Mouse (Mus musculus): ENCODE data around the gene Tcf15.

Gene Tcf15

DNA sequence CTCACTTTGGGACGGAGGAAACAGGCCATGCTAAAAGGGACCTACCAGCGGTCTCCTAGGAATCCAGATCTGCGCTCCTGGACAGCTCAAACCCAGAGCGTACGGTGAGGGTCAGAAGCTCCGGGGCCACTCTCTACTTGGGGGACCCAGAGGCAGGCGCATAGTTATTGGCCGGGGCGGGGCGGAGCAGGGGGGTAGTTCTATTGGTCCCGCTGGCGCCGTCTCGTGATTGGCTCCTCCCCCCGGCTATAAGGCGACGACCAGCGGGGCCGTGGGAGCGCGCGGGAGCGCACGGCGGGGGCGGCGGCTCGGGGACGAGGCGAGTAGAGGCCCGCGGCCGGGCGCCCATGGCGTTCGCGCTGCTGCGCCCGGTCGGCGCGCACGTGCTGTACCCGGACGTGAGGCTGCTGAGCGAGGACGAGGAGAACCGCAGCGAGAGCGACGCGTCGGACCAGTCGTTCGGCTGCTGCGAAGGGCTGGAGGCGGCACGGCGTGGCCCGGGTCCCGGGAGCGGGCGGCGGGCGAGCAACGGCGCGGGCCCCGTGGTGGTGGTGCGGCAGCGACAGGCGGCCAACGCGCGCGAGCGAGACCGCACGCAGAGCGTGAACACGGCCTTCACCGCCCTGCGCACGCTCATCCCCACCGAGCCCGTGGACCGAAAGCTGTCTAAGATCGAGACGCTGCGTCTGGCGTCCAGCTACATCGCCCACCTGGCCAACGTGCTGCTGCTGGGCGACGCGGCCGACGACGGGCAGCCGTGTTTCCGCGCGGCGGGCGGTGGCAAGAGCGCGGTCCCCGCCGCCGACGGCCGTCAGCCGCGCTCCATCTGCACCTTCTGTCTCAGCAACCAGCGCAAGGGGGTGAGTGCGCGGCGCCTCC, at the start of gene Tcf15:
Gene Tcf15, plus strand, starts transcription at position 283 of the 879 bp plus-strand sequence.
- in situ Hi-C loops (cut with MboI; ENCODE audit: unreplicated experiment in 2 of 2): no loop called here

DNA sequence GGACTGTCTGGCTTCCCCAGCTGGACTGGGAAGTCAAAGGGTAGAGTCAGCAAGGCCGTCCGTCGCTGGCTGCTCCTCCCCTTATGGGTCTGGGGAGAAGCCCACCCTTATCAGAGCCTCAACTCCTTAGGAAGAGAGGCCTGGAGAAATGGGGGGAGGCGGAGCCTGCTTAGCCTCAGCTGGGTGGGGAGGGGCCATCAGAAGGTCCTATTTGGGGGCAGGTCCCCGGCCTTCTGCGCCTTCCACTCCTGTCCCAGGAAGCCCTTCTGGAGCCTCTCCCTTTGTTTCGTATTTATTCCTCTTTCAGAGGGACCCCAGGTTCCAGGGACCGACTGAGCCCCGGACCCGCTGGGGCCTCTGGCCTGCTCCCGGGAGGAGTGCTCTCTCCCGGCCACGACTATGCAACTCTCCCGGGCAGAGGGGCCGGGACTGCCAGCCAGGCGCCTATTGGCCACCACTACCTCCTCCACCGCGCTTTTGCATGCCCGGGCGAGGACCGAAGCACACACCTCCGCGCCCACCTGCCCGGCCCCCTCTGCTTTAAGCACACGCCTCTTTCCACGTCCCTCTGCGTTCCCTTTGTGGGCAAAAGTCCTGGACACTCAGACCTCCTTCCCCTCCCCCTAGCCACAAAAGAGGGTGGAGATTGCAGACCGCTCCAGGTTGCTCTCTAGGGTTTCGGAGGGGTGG, 48.4 kb upstream of the Tcf15 start:
- in situ Hi-C loops (cut with MboI; ENCODE audit: unreplicated experiment in 2 of 2): loop anchor here in 1 of 2 experiments (25.0 kb wide), 1 partner anchor 158 kb away; no protein-coding TSS in a partner anchor

DNA sequence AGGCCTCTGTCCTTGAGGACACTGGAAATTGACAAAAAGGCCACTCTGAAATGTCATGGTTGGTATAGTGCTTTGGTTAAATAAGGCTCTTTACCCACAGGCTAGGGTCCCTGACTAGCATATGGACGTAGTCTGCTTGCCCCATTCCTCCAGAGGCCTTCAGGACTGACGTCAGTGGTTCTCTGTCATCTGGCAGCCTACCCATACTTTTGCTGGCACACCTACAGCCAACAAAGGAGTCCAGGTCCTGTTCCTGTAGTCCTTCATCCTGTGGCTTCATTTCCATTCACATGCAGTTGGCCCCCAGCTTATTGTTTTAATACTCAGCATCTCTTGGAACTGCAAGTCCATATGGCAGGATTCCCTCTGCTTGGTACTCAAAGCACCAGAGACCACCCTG, 46.4 kb upstream of the Tcf15 start:
- in situ Hi-C loops (cut with MboI; ENCODE audit: unreplicated experiment in 2 of 2): loop anchor here in 1 of 2 experiments (25.0 kb wide), 1 partner anchor 160 kb away; no protein-coding TSS in a partner anchor

DNA sequence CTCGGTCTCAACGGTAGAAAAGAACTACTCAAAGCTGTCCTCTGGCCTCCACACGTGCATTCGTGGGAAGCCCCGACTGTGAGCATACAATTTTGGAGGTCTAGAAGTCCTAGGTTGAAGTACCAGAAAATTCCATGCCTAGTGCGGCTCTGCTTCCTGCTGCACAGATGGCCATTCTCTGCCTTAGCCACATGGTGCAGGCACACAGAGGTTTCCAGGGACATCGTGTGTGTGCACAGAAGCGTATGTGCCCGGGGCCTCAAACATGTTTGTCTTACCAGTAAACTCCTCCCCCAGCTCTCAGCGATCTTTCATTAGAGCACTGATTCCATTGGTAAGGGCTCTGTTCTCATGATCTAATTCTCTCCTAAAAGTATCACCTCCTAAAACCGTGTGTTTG, 45.4 kb upstream of the Tcf15 start:
- in situ Hi-C loops (cut with MboI; ENCODE audit: unreplicated experiment in 2 of 2): loop anchor here in 1 of 2 experiments (25.0 kb wide), 1 partner anchor 161 kb away; no protein-coding TSS in a partner anchor

DNA sequence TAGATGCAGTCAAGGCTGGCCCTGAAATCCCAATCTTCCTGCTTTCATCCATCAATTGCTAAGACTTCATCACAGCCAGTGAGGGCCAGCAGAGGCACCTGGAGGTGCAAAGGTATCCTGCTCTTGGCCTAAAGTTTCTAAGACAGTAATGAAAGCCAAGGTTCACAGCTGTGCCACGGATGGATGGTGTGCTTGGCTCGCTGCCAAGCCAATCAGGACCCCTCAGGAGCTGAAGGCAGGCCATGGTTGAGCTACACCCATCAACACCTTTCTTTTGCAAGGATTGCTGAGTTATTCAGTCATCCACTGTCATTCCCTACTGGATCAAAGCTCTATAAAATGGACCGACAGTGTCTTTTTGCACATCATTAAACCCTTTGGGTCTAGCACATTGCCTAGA, 43.8 kb upstream of the Tcf15 start:
- in situ Hi-C loops (cut with MboI; ENCODE audit: unreplicated experiment in 2 of 2): loop anchor here in 1 of 2 experiments (25.0 kb wide), 1 partner anchor 162 kb away; no protein-coding TSS in a partner anchor

DNA sequence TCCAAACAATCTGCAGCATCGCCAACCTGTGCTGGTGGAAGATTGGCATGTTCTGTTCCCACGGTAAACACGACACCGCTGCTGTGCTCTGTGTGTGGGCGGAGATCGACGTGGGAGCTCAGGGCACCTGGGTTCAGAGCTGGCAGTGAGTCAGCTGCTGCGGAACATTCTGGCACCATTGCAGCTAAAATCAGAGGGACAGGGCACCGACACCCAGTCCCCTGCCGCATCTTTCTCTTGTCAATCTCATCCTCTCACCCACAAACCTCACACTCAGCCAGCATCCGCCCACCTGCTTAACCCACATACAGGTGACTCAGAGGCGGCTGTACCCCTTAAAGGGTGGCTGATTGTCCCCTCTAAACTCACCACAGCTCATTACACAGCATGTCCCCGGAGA, 41.6 kb upstream of the Tcf15 start:
- in situ Hi-C loops (cut with MboI; ENCODE audit: unreplicated experiment in 2 of 2): loop anchor here in 1 of 2 experiments (10.0 kb wide), 1 partner anchor 167 kb away; no protein-coding TSS in a partner anchor

DNA sequence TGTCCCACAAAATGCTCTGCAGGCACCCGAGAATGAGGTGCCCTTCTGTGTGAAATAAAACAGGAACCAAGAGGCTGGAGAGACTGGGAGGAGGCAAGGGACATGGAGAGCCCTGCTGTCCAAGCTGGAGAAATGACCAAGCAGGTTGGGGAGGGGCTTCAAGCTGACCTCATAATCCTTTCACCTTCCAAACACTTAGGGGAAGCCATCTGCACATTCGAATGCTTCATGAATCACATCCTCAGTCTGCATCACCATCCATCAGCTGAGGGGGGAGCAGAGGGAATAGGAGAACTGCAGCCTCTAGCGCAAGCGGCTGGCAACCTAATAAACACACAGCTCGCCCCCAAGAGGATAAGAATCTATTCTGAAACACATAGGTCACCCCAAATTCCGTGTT, 41.0 kb upstream of the Tcf15 start:
- in situ Hi-C loops (cut with MboI; ENCODE audit: unreplicated experiment in 2 of 2): loop anchor here in 1 of 2 experiments (10.0 kb wide), 1 partner anchor 168 kb away; no protein-coding TSS in a partner anchor

DNA sequence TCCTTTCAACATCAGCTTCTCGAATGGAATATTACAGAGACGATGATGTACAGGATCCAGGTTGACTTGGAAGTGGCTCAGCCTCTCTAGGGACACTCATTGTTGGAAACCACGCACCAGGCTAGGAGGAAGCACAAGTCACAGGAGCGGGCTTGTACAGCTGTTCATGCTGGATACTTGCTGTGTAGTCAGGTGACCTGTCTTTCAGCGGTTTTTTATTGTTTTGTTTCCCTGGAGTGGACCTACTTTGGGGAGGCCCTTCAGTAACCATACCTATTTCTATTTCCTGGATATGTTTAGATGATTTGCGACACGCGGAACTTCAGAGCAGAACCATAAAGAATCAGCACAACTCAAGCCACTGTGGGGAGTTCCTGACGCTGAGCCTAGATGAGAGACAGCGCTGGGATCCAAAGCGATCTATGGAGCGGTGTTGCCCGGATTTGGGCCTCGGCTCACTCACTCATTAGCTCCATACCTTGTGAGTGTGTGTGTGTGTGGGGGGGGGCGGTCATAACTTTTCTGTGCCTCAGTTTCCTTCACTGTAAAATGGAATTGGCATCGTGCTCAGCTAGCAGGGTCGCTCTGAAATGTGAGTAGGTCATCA, 38.5 kb upstream of the Tcf15 start:
- in situ Hi-C loops (cut with MboI; ENCODE audit: unreplicated experiment in 2 of 2): loop anchor here in 1 of 2 experiments (10.0 kb wide), 1 partner anchor 170 kb away; no protein-coding TSS in a partner anchor

DNA sequence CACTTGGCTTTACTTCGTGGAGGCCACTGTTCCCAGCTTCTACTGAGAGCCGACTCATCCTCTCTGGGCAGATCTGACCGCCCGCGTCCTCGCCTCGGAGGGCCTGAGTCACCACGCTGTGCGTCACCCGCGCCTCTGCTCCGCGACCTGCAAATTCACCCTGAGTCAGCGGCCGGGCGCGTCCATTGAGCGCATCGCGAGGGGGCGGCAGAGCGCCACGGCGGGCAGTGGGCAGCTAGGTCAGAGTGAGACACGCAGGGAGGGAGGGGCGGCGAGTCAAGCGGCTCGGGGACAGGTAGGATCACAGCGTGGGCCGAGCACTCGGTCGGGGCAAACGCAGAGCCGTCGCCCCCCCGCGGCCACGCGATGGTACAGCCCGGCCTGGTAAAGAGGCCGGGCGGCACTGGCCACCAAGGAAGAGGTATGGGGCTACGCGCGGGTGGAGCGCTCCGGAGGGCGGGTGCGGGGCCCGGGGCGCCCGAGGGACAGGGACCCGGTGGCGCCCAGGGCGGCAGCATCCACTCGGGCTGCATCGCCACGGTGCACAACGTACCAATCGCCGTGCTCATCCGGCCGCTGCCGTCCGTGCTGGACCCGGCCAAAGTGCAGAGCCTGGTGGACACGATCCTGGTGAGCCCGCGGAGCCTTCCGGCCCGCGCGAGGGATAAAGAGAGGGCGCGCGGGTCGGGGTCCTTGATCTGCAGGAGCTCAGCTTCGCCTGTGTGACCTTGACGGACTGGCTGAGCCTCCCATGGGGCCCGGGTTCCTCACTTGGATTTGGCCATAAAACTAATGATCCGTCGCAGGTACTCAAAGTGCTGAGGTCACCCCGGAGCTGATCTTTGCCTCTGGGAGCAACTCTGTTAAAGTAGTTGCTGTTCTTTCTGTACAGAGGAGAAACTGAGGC, 37.8 kb upstream of the Tcf15 start, which contains the start of gene Srxn1:
Gene Srxn1, plus strand, starts transcription at position 199 of the 907 bp plus-strand sequence.
- in situ Hi-C loops (cut with MboI; ENCODE audit: unreplicated experiment in 2 of 2): loop anchor here in 1 of 2 experiments (10.0 kb wide), 1 partner anchor 171 kb away; no protein-coding TSS in a partner anchor

DNA sequence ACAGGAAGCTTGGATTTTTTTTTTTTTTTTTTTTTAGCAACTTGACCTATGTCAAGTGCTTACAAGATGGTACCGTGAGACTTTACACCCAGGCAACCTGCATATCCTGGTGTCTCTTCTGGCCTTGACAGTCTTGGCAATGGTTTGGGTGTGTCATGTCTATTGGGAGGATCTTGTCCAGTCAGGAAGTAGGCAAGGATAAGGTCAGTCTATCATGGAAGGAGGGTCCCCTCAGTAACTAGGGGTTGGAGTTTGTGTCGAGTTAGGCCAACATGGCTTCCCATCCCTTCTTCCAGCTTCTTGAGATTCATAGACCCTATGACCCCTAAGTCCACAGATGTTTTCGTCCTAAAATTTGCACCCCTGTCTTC, 37.2 kb upstream of the Tcf15 start:
- in situ Hi-C loops (cut with MboI; ENCODE audit: unreplicated experiment in 2 of 2): loop anchor here in 1 of 2 experiments (10.0 kb wide), 1 partner anchor 171 kb away; no protein-coding TSS in a partner anchor

DNA sequence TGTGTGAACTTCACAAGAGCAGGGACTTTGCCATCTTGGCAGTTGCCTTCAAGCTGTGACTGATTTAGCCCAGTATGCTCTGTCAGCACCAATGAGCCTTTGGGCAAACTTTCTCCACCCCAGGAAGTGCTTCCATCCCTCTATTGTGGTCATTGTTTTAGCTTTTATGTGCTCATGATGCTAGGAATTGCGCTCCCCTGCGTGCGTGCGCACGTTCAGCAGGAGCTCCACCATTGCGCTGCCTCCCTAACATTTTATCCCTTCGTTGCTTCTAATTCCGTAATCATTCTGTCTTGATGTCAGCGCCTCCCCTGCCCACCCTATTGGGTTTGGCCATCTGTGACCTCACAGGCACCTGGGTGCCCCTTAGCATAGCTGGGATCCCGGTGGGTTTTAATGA, 36.8 kb upstream of the Tcf15 start:
- in situ Hi-C loops (cut with MboI; ENCODE audit: unreplicated experiment in 2 of 2): loop anchor here in 1 of 2 experiments (10.0 kb wide), 1 partner anchor 172 kb away; no protein-coding TSS in a partner anchor

DNA sequence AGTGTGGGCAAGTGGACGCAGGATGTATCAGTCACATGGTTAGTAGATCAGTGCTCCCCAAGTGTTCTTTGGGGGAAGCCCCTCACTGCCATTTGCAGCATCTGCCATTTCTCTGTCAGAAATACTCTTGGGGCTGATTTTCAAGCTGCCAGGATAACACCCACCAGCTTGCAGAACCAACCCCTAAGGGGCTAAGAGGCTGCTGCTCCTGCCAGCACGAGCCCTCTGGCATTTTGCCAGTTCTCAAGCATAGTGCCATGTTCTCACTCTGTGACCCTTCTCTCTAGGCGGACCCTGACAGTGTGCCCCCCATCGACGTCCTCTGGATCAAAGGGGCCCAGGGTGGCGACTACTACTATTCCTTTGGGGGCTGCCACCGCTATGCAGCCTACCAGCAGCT, 34.7 kb upstream of the Tcf15 start:
- in situ Hi-C loops (cut with MboI; ENCODE audit: unreplicated experiment in 2 of 2): loop anchor here in 1 of 2 experiments (10.0 kb wide), 1 partner anchor 174 kb away; no protein-coding TSS in a partner anchor

DNA sequence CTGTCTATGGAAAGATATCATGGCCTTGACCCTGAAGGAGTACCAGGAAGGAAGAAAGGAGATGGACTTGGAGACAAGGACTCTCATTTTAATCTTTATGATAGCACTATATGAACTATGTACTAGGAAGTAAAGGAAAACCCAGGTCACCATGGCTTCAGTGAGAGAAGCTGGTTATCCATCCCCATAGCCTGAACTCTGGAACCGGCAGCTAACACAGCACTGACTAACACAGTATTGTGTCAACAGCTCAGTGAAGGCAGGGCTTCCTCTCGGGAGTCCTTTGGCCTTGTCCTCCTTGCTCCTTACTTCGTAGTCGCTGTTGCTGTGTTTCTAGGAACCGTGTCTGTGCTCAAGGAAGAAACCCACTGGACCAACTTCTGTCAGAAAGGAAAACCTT, 34.0 kb upstream of the Tcf15 start:
- in situ Hi-C loops (cut with MboI; ENCODE audit: unreplicated experiment in 2 of 2): loop anchor here in 1 of 2 experiments (10.0 kb wide), 1 partner anchor 175 kb away; no protein-coding TSS in a partner anchor

DNA sequence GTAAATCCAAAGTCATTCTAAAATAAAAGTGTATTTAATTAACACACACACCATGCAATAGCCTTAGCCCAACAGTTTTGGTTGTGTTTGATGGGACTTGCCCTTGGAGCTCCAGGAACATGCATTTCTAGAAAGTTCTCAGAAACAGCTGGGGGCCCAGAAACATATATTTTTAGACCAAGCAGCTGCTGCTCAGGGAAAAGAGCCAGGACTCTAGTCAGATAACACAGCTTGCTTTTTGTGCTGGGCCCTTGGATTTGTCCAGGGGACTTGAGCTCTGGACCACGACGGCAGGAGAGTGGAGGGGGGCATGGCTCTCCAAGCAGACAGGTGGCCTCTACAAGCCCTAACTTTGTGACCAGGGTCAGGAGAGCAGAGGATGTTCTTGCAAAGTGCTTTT, 32.0 kb upstream of the Tcf15 start:
- in situ Hi-C loops (cut with MboI; ENCODE audit: unreplicated experiment in 2 of 2): loop anchor here (5.0 kb wide), 2 partner anchors 86 to 256 kb away; no protein-coding TSS in a partner anchor

DNA sequence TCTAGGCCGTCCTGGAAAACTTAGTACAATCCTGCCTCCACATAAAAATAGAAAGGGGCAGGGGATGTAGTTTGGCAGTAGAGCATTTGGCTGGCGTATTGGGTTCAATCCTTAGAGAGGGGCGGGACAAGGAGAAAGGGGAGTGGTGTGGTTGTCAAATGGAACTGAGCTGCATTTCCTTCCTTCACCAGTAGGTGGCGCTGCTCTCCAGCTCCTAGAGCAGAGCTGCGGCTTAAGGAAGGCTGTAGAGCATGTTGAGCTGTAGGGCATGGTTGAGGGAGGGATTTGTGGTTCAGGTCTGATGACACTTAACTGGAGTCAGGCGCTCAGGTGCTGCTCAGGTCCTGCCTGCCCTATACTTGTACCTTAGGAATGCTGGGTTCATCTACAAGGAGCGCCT, 31.4 kb upstream of the Tcf15 start:
- in situ Hi-C loops (cut with MboI; ENCODE audit: unreplicated experiment in 2 of 2): loop anchor here (5.0 kb wide), 2 partner anchors 85 to 255 kb away; no protein-coding TSS in a partner anchor

DNA sequence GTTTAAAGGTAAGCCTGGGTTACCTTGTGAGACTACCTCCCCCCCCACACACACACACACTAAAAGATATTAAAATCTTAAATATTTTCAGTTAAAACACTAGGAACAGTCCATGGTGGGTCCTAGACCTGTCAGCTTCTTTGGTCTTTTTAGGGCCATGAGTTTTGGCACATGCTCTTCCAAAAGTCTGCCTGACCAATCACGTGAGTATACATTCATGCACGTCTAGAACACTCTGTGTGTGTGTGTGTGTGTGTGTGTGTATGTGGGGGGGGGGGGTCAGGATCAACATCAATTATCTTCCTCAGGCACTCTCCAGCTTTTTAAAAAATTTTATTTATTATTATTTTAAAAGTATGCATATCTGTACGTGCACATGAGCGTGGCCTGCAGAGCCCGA, 30.9 kb upstream of the Tcf15 start:
- in situ Hi-C loops (cut with MboI; ENCODE audit: unreplicated experiment in 2 of 2): loop anchor here (5.0 kb wide), 2 partner anchors 85 to 255 kb away; no protein-coding TSS in a partner anchor

DNA sequence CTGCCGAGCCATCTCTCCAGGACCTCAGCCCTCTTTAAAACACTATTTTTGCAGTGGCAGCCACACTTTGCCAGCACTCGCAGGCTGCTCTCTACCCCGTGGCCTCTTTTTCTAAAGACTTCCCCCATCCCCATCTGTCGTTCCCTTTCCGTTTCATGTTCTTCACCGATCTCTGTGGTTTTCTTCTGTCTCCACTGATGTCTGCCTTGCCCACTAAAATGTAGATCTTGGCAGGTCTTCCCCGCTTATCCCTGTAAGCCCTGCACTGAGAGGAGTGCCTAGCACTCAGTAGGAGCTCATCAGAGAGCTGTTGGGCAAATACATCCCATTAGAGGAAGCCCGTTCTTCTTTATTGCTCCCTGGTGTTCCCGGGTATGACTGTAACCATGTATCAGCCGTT, 30.4 kb upstream of the Tcf15 start:
- in situ Hi-C loops (cut with MboI; ENCODE audit: unreplicated experiment in 2 of 2): loop anchor here (5.0 kb wide), 2 partner anchors 84 to 254 kb away; no protein-coding TSS in a partner anchor

DNA sequence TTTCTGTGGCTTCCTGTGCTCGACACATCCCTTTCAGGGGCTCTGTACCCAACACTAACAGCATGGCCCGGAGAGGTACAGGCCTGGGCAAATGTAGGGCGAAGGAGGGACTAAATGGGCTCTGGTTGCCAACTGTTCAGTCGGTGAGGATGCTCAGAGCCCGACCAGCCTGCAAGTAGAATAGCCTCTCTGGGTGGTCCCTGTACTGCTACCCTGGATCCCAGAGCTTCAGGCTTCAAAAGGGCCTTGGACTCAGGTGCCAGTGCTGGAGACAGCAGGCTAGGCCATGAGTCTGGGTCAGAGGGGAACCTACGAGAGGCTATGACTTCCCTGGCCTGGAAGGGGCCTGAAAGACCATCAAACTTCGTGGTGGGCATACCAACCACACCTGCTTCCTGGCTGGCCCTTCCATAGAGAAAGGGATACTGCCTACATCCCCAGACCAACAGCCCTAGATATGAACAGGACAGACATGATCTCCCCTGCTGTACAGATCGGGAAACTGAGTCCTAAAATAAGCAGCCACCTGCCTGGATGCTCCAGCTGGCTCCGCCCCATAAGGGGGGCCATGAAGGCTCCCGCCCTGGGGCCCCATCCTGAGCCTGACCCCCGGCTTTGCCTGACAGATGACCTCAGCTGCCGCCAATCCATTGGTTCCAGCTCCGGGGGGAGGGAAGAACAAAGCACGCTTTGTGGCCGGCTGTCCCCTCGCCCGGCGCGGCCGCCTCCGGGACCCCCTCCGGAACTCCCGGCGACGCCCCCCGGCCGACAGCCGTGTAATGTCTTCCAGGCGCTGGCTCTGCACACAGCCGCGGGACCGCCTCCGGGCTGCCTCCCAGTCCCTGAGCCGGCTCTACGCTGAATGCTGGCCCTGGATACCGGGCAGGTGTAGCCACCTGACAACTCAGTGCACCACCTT, 29.0 kb upstream of the Tcf15 start:
- in situ Hi-C loops (cut with MboI; ENCODE audit: unreplicated experiment in 2 of 2): loop anchor here (5.0 kb wide), 2 partner anchors 83 to 253 kb away; no protein-coding TSS in a partner anchor
